Mouse (Mus musculus) embryonic facial prominence, embryonic 14.5 days (tissue): ENCODE results near the gene Adcy6. TPM values are rescaled to one million over a fixed set of nuclear protein-coding genes. Genes with fewer than 3 reads are reported as not detected.

Experiments used
- ATAC-seq: fragments of 200-750 bp; cut with Nextera tagmentation; 2 replicates; pipeline ENCODE4 v1.8.0; 2017; ENCODE audit warnings: low read depth, moderate number of reproducible peaks, moderate TSS enrichment
- DNase-seq: peaks from one replicate; pipeline ENCODE4 v3.0.0-alpha.2; 2015; ENCODE audit warnings: low spot score
- H3K27ac ChIP-seq: fragments of 300-500 bp; sonication (generic); replicated peaks from 2 replicates; pipeline ENCODE4 v1.5.1; 2014; ENCODE audit warnings: low read depth, mild to moderate bottlenecking, low read length, moderate library complexity
- H3K27me3 ChIP-seq: fragments of 300-500 bp; sonication (generic); replicated peaks from 2 replicates; pipeline ENCODE4 v1.6.1; 2014; ENCODE audit warnings: low read length; ENCODE audit not compliant: control insufficient read depth, insufficient read depth
- H3K36me3 ChIP-seq: fragments of 300-500 bp; sonication (generic); 2 replicates; pipeline ENCODE4 v1.6.1; 2014; ENCODE audit warnings: low read length, mixed read lengths; ENCODE audit not compliant: control insufficient read depth, insufficient read depth
- H3K4me1 ChIP-seq: fragments of 300-500 bp; sonication (generic); 2 replicates; pipeline ENCODE4 v1.6.1; 2014; ENCODE audit warnings: antibody characterized with exemption, low read length; ENCODE audit not compliant: control insufficient read depth, insufficient read depth
- H3K4me2 ChIP-seq: fragments of 300-500 bp; sonication (generic); 2 replicates; pipeline ENCODE4 v1.6.1; 2014; ENCODE audit warnings: low read depth, mild to moderate bottlenecking, low read length, moderate library complexity, mixed read lengths
- H3K4me3 ChIP-seq: fragments of 300-500 bp; sonication (generic); 2 replicates; pipeline ENCODE4 v1.5.1; 2014; ENCODE audit warnings: low read depth, mild to moderate bottlenecking, low read length
- H3K9ac ChIP-seq: fragments of 300-500 bp; sonication (generic); 2 replicates; pipeline ENCODE4 v1.6.1; 2014; ENCODE audit warnings: low read depth, mild to moderate bottlenecking, low read length, moderate library complexity, mixed read lengths
- H3K9me3 ChIP-seq: fragments of 300-500 bp; sonication (generic); 2 replicates; pipeline ENCODE4 v1.6.1; 2016; ENCODE audit warnings: low read length; ENCODE audit not compliant: control insufficient read depth
- WGBS: fragments of 180-500 bp; shearing (Covaris S2); extraction: QIAGEN DNeasy Blood & Tissue Kit; methylation state at CpG from one replicate; pipeline ENCODE4 v1.1.7; 2014; 5-methylcytosine and 5-hydroxymethylcytosine counted together
- polyA plus RNA-seq: library from polyadenylated mRNA; unstranded; fragments of >200 nt; fragmentation: Nextera tagmentation; extraction: Ambion mirVana; gene quantifications from 2 replicates; pipeline ENCODE4 v1.2.1, GENCODE M21; 2014

The Adcy6 gene
- polyA plus RNA-seq, 1 experiment from 2014 or later: 14.9 TPM

- DNase-seq (no peak), ATAC-seq (no peak)
- H3K27ac ChIP-seq: no peak overlapping the region
- H3K4me3 ChIP-seq: no peak overlapping the region
- H3K9me3 ChIP-seq: no peaks in the 10 kb centered on the region
- H3K4me1 ChIP-seq: no peaks in the 10 kb centered on the region
- H3K4me2 ChIP-seq: no peak overlapping the region
- H3K36me3 ChIP-seq: peaks cover 87% of the 10 kb centered on the region
- H3K9ac ChIP-seq: no peak overlapping the region
- H3K27me3 ChIP-seq: no peaks in the 10 kb centered on the region
- WGBS: 95% methylated on average over 2 of the region's 2 CpGs
These were observed 57.1 kb downstream of the Adcy6 start for GRCm38 (mm10) chr15:98552758-98553157.

- Histone ChIP-seq H3K4me1 (no peaks in the 10 kb centered on the region), H3K9ac (no peak overlapping the region), H3K9me3 (no peaks in the 10 kb centered on the region), H3K27ac (no peak overlapping the region), H3K4me2 (no peak overlapping the region), H3K4me3 (no peak overlapping the region), H3K36me3 (peaks cover 94% of the 10 kb centered on the region), H3K27me3 (no peaks in the 10 kb centered on the region)
- WGBS: 88% methylated on average over 5 of the region's 5 CpGs
- DNase-seq (no peak), ATAC-seq (no peak)
These were observed 63.0 kb downstream of the Adcy6 start for GRCm38 (mm10) chr15:98546843-98547242.

- DNase-seq (no peak), ATAC-seq (no peak)
- WGBS: 97% methylated on average over 3 of the region's 3 CpGs
- Histone ChIP-seq H3K4me1 (no peaks in the 10 kb centered on the region), H3K9me3 (no peaks in the 10 kb centered on the region), H3K27me3 (no peaks in the 10 kb centered on the region), H3K36me3 (peaks cover 85% of the 10 kb centered on the region), H3K27ac (no peak overlapping the region), H3K4me2 (no peak overlapping the region), H3K4me3 (no peak overlapping the region), H3K9ac (no peak overlapping the region)
These were observed 64.7 kb downstream of the Adcy6 start for GRCm38 (mm10) chr15:98545151-98545550.

GRCm38 (mm10) chr15:98543341-98543740, 66.5 kb downstream of the Adcy6 start:
- no peak for DNase-seq
- no peak for ATAC-seq
- no peaks in the 10 kb centered on the region for H3K9me3 ChIP-seq

GRCm38 (mm10) chr15:98541064-98541463, 68.8 kb downstream of the Adcy6 start:
- H3K9ac ChIP-seq: no peak overlapping the region
- no peak overlapping the region for H3K4me2 ChIP-seq
- no peaks in the 10 kb centered on the region for H3K27me3 ChIP-seq
- 93% methylated on average over 6 of the region's 6 CpGs for WGBS
- no peak overlapping the region for H3K4me3 ChIP-seq
- peaks cover 57% of the 10 kb centered on the region for H3K36me3 ChIP-seq
- no peaks in the 10 kb centered on the region for H3K4me1 ChIP-seq
- no peak for DNase-seq
- no peaks in the 10 kb centered on the region for H3K9me3 ChIP-seq
- no peak for ATAC-seq
- H3K27ac ChIP-seq: no peak overlapping the region

More at GRCm38 (mm10) chr15:98543341-98543740, 66.5 kb downstream of the Adcy6 start:
- Histone ChIP-seq H3K27ac (no peak overlapping the region), H3K36me3 (peaks cover 79% of the 10 kb centered on the region), H3K4me3 (no peak overlapping the region), H3K9ac (no peak overlapping the region), H3K27me3 (no peaks in the 10 kb centered on the region), H3K4me1 (no peaks in the 10 kb centered on the region), H3K4me2 (no peak overlapping the region)
- 90% methylated on average over 4 of the region's 4 CpGs for WGBS

Other genes starting within 250 kb of the Adcy6 start
- gene Olfr283, start 229.1 kb downstream of the Adcy6 start, polyA plus RNA-seq: not detected in 2 replicates
- 0.17 TPM in 1 of 2 replicates, not detected in the other for gene Olfr282, start 178.9 kb downstream of the Adcy6 start, polyA plus RNA-seq
- gene Olfr281, start 157.5 kb downstream of the Adcy6 start, polyA plus RNA-seq: 0.22 and 0.50 TPM in 2 replicates
- gene OR5BS1P, start 140.2 kb downstream of the Adcy6 start, polyA plus RNA-seq: not detected in 2 replicates
- not detected in 2 replicates for gene Lalba, start 127.4 kb downstream of the Adcy6 start, polyA plus RNA-seq
- not detected in 2 replicates for gene Olfr279, start 117.7 kb downstream of the Adcy6 start, polyA plus RNA-seq
- 94.3 and 97.7 TPM in 2 replicates for gene Kansl2, start 75.8 kb downstream of the Adcy6 start, polyA plus RNA-seq
- gene Ccnt1, start 39.2 kb downstream of the Adcy6 start, polyA plus RNA-seq: 47.9 and 51.3 TPM in 2 replicates
- not detected in 2 replicates for gene 4930415O20Rik, start 39.1 kb downstream of the Adcy6 start, polyA plus RNA-seq
- 29.0 and 37.0 TPM in 2 replicates for gene Cacnb3, start 20.8 kb upstream of the Adcy6 start, polyA plus RNA-seq
- 21.5 and 23.4 TPM in 2 replicates for gene Ddx23, start 52.8 kb upstream of the Adcy6 start, polyA plus RNA-seq
- gene Rnd1, start 67.4 kb upstream of the Adcy6 start, polyA plus RNA-seq: 0.42 TPM in 2 replicates
- 1.7 and 3.9 TPM in 2 replicates for gene Ccdc65, start 98.1 kb upstream of the Adcy6 start, polyA plus RNA-seq
- 88.8 and 108 TPM in 2 replicates for gene Fkbp11, start 118.1 kb upstream of the Adcy6 start, polyA plus RNA-seq
- gene Arf3, start 153.1 kb upstream of the Adcy6 start, polyA plus RNA-seq: 33.9 and 34.8 TPM in 2 replicates
- gene Wnt10b, start 168.1 kb upstream of the Adcy6 start, polyA plus RNA-seq: 4.1 and 4.3 TPM in 2 replicates
- gene Wnt1, start 179.8 kb upstream of the Adcy6 start, polyA plus RNA-seq: 0.10 TPM in 1 of 2 replicates, not detected in the other
- gene Ddn, start 199.4 kb upstream of the Adcy6 start, polyA plus RNA-seq: 0.07 TPM in 1 of 2 replicates, not detected in the other
- 71.7 and 80.6 TPM in 2 replicates for gene Prkag1, start 221.4 kb upstream of the Adcy6 start, polyA plus RNA-seq